Mouse (Mus musculus) heart, adult 2 months (tissue): ENCODE data around the gene Ctla4.

Experiments
- CTCF ChIP-seq: fragments of 200-600 bp; IDR thresholded peaks from 2 replicates; pipeline ENCODE4 v1.8.1; 2022; ENCODE audit warnings: antibody characterized with exemption, mild to moderate bottlenecking, moderate library complexity
- EP300 ChIP-seq: fragments of 200-500 bp; IDR thresholded peaks from 2 replicates; pipeline ENCODE4 v1.6.1; 2011; ENCODE audit warnings: low read depth, low read length, control low read depth; ENCODE audit not compliant: insufficient read depth
- POLR2A ChIP-seq: fragments of 200-500 bp; IDR thresholded peaks from 2 replicates; pipeline ENCODE4 v1.6.1; 2011; ENCODE audit warnings: mild to moderate bottlenecking, low read depth, low read length, control low read depth; ENCODE audit not compliant: insufficient read depth

DNA sequence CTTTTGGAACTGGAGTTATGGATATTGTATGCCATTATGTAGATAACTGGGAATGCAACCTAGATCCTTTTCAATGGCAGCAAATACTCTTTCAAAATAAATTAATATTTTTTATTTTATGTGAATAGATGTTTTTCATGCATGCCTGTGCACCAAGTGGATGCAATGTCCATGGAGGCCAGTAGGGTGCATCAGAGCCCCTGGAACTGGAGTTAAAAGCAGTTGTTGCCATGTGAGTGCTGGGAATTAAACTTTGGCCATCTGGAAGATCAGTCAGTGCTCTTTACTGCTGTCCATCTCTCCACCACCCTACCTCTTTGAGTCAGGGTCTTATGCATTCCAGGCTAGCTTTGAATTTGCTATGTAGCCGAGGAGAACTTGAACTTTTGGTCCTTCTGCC is 71.5 kb downstream of the Ctla4 start:
- TF ChIP-seq CTCF (peak; percentile 61), POLR2A (no peak), EP300 (no peak)
